Mouse (Mus musculus): ENCODE results near the gene Smarce1. TPM values are rescaled to one million over a fixed set of nuclear protein-coding genes. Genes with fewer than 3 reads are reported as not detected.

Gene Smarce1
- polyA plus RNA-seq, 1 experiment from 2014 or later: 62.3 TPM

- H3K4me1 ChIP-seq (ENCODE audit: control insufficient read depth, low read depth, low read length): no peaks in the 10 kb centered on the region; the same call in 1 of the 2 replicates
- no peak overlapping the region for H3K27ac ChIP-seq (ENCODE audit: low read length)
- no peak overlapping the region for H3K9ac ChIP-seq (ENCODE audit: low read depth, low read length)
- no peak for ATAC-seq (ENCODE audit: low read depth)
- no peak overlapping the region for H3K4me3 ChIP-seq (ENCODE audit: low read depth, low read length)
- no peaks in the 10 kb centered on the region for H3K9me3 ChIP-seq (replicated peaks; ENCODE audit: control insufficient read depth, low read length)
- WGBS (ENCODE audit: insufficient replicate concordance): 60% methylated on average over 2 of the region's 2 CpGs
- no peak overlapping the region for H3K4me2 ChIP-seq (ENCODE audit: low read depth, low read length)
- H3K27me3 ChIP-seq (ENCODE audit: control insufficient read depth, insufficient read depth, low read depth, low read length): no peaks in the 10 kb centered on the region
- no peaks in the 10 kb centered on the region for H3K36me3 ChIP-seq (ENCODE audit: control insufficient read depth, insufficient read depth)
Measured at GRCm38 (mm10) chr11:99169438-99169837, 61.4 kb downstream of the Smarce1 start.

- no peaks in the 10 kb centered on the region; the same call in 1 of the 2 replicates for H3K4me1 ChIP-seq (ENCODE audit: control insufficient read depth, low read depth, low read length)
- no peaks in the 10 kb centered on the region for H3K9me3 ChIP-seq (replicated peaks; ENCODE audit: control insufficient read depth, low read length)
- no peak overlapping the region for H3K27ac ChIP-seq (ENCODE audit: low read length)
- ATAC-seq (ENCODE audit: low read depth): no peak
- H3K36me3 ChIP-seq (ENCODE audit: control insufficient read depth, insufficient read depth): no peaks in the 10 kb centered on the region
- no peak overlapping the region for H3K4me3 ChIP-seq (ENCODE audit: low read depth, low read length)
- H3K27me3 ChIP-seq (ENCODE audit: control insufficient read depth, insufficient read depth, low read depth, low read length): no peaks in the 10 kb centered on the region
- H3K9ac ChIP-seq (ENCODE audit: low read depth, low read length): no peak overlapping the region
- 45% methylated on average over 12 of the region's 12 CpGs for WGBS (ENCODE audit: insufficient replicate concordance)
- H3K4me2 ChIP-seq (ENCODE audit: low read depth, low read length): no peak overlapping the region
Measured at GRCm38 (mm10) chr11:99168030-99168474, 62.8 kb downstream of the Smarce1 start.

GRCm38 (mm10) chr11:99167576-99167975, 63.2 kb downstream of the Smarce1 start:
- Histone ChIP-seq H3K4me2 (ENCODE audit: low read depth, low read length) (no peak overlapping the region), H3K27me3 (ENCODE audit: control insufficient read depth, insufficient read depth, low read depth, low read length) (no peaks in the 10 kb centered on the region), H3K36me3 (ENCODE audit: control insufficient read depth, insufficient read depth) (no peaks in the 10 kb centered on the region), H3K27ac (ENCODE audit: low read length) (no peak overlapping the region), H3K4me3 (ENCODE audit: low read depth, low read length) (no peak overlapping the region), H3K9ac (ENCODE audit: low read depth, low read length) (no peak overlapping the region), H3K4me1 (ENCODE audit: control insufficient read depth, low read depth, low read length) (no peaks in the 10 kb centered on the region; the same call in 1 of the 2 replicates), H3K9me3 (replicated peaks; ENCODE audit: control insufficient read depth, low read length) (no peaks in the 10 kb centered on the region)
- WGBS (ENCODE audit: insufficient replicate concordance): 70% methylated on average over 7 of the region's 7 CpGs
- no peak for ATAC-seq (ENCODE audit: low read depth)

- Histone ChIP-seq H3K27me3 (ENCODE audit: control insufficient read depth, insufficient read depth, low read depth, low read length) (no peaks in the 10 kb centered on the region), H3K36me3 (ENCODE audit: control insufficient read depth, insufficient read depth) (no peaks in the 10 kb centered on the region), H3K9ac (ENCODE audit: low read depth, low read length) (no peak overlapping the region), H3K4me2 (ENCODE audit: low read depth, low read length) (no peak overlapping the region), H3K9me3 (replicated peaks; ENCODE audit: control insufficient read depth, low read length) (no peaks in the 10 kb centered on the region), H3K27ac (ENCODE audit: low read length) (no peak overlapping the region), H3K4me3 (ENCODE audit: low read depth, low read length) (no peak overlapping the region), H3K4me1 (ENCODE audit: control insufficient read depth, low read depth, low read length) (no peaks in the 10 kb centered on the region; the same call in 1 of the 2 replicates)
- no peak for ATAC-seq (ENCODE audit: low read depth)
- 65% methylated on average over 7 of the region's 7 CpGs for WGBS (ENCODE audit: insufficient replicate concordance)
Measured at GRCm38 (mm10) chr11:99166241-99166640, 64.6 kb downstream of the Smarce1 start.

GRCm38 (mm10) chr11:99165031-99165752, 65.6 kb downstream of the Smarce1 start:
- H3K9ac ChIP-seq (ENCODE audit: low read depth, low read length): no peak overlapping the region
- no peak overlapping the region for H3K4me3 ChIP-seq (ENCODE audit: low read depth, low read length)
- H3K27ac ChIP-seq (ENCODE audit: low read length): no peak overlapping the region
- ATAC-seq (ENCODE audit: low read depth): no peak
- no peaks in the 10 kb centered on the region for H3K9me3 ChIP-seq (replicated peaks; ENCODE audit: control insufficient read depth, low read length)
- no peaks in the 10 kb centered on the region; the same call in 1 of the 2 replicates for H3K4me1 ChIP-seq (ENCODE audit: control insufficient read depth, low read depth, low read length)
- no peaks in the 10 kb centered on the region for H3K27me3 ChIP-seq (ENCODE audit: control insufficient read depth, insufficient read depth, low read depth, low read length)
- 40% methylated on average over 11 of the region's 11 CpGs for WGBS (ENCODE audit: insufficient replicate concordance)
- no peak overlapping the region for H3K4me2 ChIP-seq (ENCODE audit: low read depth, low read length)
- H3K36me3 ChIP-seq (ENCODE audit: control insufficient read depth, insufficient read depth): no peaks in the 10 kb centered on the region

- no peaks in the 10 kb centered on the region for H3K9me3 ChIP-seq (replicated peaks; ENCODE audit: control insufficient read depth, low read length)
- no peak overlapping the region for H3K4me3 ChIP-seq (ENCODE audit: low read depth, low read length)
- H3K4me2 ChIP-seq (ENCODE audit: low read depth, low read length): no peak overlapping the region
- H3K9ac ChIP-seq (ENCODE audit: low read depth, low read length): no peak overlapping the region
- H3K27me3 ChIP-seq (ENCODE audit: control insufficient read depth, insufficient read depth, low read depth, low read length): no peaks in the 10 kb centered on the region
- ATAC-seq (ENCODE audit: low read depth): no peak
- H3K36me3 ChIP-seq (ENCODE audit: control insufficient read depth, insufficient read depth): no peaks in the 10 kb centered on the region
- H3K27ac ChIP-seq (ENCODE audit: low read length): no peak overlapping the region
- no peaks in the 10 kb centered on the region; the same call in 1 of the 2 replicates for H3K4me1 ChIP-seq (ENCODE audit: control insufficient read depth, low read depth, low read length)
- 36% methylated on average over 10 of the region's 10 CpGs for WGBS (ENCODE audit: insufficient replicate concordance)
Measured at GRCm38 (mm10) chr11:99162972-99163686, 67.7 kb downstream of the Smarce1 start.

- WGBS (ENCODE audit: insufficient replicate concordance): 29% methylated on average over 5 of the region's 5 CpGs
- H3K9me3 ChIP-seq (replicated peaks; ENCODE audit: control insufficient read depth, low read length): no peaks in the 10 kb centered on the region
- H3K9ac ChIP-seq (ENCODE audit: low read depth, low read length): no peak overlapping the region
- H3K36me3 ChIP-seq (ENCODE audit: control insufficient read depth, insufficient read depth): no peaks in the 10 kb centered on the region
- no peak overlapping the region for H3K4me2 ChIP-seq (ENCODE audit: low read depth, low read length)
- no peaks in the 10 kb centered on the region for H3K27me3 ChIP-seq (ENCODE audit: control insufficient read depth, insufficient read depth, low read depth, low read length)
- no peak overlapping the region for H3K27ac ChIP-seq (ENCODE audit: low read length)
- H3K4me3 ChIP-seq (ENCODE audit: low read depth, low read length): no peak overlapping the region
- ATAC-seq (ENCODE audit: low read depth): no peak
- H3K4me1 ChIP-seq (ENCODE audit: control insufficient read depth, low read depth, low read length): no peaks in the 10 kb centered on the region; the same call in 1 of the 2 replicates
Measured at GRCm38 (mm10) chr11:99161648-99162047, 69.2 kb downstream of the Smarce1 start.

GRCm38 (mm10) chr11:99160228-99160627, 70.6 kb downstream of the Smarce1 start:
- no peak for ATAC-seq (ENCODE audit: low read depth)
- H3K9me3 ChIP-seq (replicated peaks; ENCODE audit: control insufficient read depth, low read length): no peaks in the 10 kb centered on the region
- H3K27me3 ChIP-seq (ENCODE audit: control insufficient read depth, insufficient read depth, low read depth, low read length): no peaks in the 10 kb centered on the region
- no peaks in the 10 kb centered on the region for H3K36me3 ChIP-seq (ENCODE audit: control insufficient read depth, insufficient read depth)
- H3K27ac ChIP-seq (ENCODE audit: low read length): no peak overlapping the region
- H3K9ac ChIP-seq (ENCODE audit: low read depth, low read length): no peak overlapping the region
- no peaks in the 10 kb centered on the region; the same call in 1 of the 2 replicates for H3K4me1 ChIP-seq (ENCODE audit: control insufficient read depth, low read depth, low read length)
- 62% methylated on average over 6 of the region's 6 CpGs for WGBS (ENCODE audit: insufficient replicate concordance)
- H3K4me2 ChIP-seq (ENCODE audit: low read depth, low read length): no peak overlapping the region
- no peak overlapping the region for H3K4me3 ChIP-seq (ENCODE audit: low read depth, low read length)

Data from liver, embryonic 16.5 days (tissue).